Mouse (Mus musculus) megakaryocyte progenitor cell, adult 5-6 weeks (primary cell): ENCODE results near the gene Olfr1221. TPM values are rescaled to one million over a fixed set of nuclear protein-coding genes. Genes with fewer than 3 reads are reported as not detected.
A peak's percentile ranks its signal among the peaks of the same experiment; 100 is the strongest.
"Not testable (repeated sequence)": the region's sequence is repeated elsewhere in the genome, so short reads cannot be mapped to it uniquely, and the experiment has no call there.

Experiments
- ATAC-seq: replicated peaks from 2 replicates; pipeline ENCODE4 v1.8.0; 2016; ENCODE audit warnings: mild to moderate bottlenecking, moderate TSS enrichment, inconsistent platforms; ENCODE audit not compliant: poor library complexity
- total RNA-seq, 2 experiments: library from RNA; stranded (forward) in 1 of 2; stranded (reverse) in 1 of 2; fragments of 157-497, 149-512 nt in 1 of 2; fragments of 200-1000 nt in 1 of 2; gene quantifications; 2 replicates each; pipeline versions ENCODE4 v1.2.3 to v1.2.4; 2015 to 2017

Olfr1221 gene
- total RNA-seq (2015): not detected in 2 replicates
- not detected in 2 replicates for total RNA-seq (2017)

DNA sequence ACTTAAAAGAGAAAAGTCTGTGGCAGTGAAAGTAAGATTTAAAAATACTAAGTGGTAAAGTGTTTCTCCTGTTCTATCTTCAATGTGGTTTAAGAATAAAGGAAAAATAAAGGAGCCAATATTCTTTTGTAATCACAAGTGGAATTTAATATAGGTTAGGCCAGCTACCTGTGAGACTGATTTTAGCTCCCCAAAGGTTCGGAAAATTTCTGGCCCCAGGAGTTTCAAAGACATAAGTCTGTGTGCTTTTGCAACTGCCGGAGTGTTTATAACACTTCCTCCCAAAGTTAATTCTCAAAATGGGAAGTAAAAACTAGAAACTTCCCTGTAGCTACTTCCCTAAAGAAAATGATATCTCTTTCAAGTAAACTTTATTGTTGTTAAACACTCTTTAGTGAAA lies at the start of gene Olfr1221:
Gene Olfr1221, minus strand, starts transcription at position 101 of the 400 bp plus-strand sequence.
- peak; percentile 31; the same call in 1 of the 2 replicates for ATAC-seq

DNA sequence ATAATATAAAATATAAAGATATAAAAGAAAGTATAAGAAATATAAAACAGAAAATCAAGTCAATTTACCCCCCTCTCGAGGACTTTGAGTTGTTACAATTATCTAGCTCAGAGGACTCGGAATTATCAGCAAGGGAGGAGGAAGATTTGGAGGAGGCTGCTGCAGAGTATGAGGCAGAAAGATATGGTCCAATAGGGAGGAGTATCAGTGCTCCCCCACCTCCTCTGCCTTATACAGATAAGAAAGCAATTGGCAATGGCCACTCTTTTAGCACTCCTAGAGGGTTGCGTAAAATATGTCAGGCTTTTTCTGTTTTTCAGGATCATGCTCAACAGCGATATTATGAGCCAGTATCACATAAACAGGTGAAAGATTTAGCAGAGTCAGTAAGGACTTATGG lies 47.6 kb upstream of the Olfr1221 start:
- ATAC-seq: not testable (repeated sequence)

DNA sequence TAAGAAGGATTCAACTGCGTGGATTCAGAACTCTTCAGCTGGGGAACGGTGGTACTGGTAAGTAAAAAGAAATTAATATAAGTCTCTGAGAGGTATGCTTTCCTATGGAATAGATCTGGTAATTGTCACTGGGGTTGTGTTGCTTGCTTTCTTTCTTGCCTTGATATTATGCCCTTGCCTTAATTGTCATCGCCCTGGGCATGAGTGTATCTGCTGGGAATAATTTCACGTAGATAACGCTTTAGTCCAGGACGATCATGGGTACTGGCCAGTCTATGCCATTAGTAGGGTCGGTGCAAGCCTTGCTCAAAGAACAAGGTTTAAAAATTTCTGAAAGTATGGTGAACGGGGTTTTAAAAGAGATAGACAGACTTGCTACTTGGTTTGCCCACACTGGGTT lies 46.9 kb upstream of the Olfr1221 start, which contains the start of gene Olfr1224-ps1:
Gene Olfr1224-ps1, minus strand, starts transcription at position 101 of the 400 bp plus-strand sequence.
- not testable (repeated sequence) for ATAC-seq

DNA sequence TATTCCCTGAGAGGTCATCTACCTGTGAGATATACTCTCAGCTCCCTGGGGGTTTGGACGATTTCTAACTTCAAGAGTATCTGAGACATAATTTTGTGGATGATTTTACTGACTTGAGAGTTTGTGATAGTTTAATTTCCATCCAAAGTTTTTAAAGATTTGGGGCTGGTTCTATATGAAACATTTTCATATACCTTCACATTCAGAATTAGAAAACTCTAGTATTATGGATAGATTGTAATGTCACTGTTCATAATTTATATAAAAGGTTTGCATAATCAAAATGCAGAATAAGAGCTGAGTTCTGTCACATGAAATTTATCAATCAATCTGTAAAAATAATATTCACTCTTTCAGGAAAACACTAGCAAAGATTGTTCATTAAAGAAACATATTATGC lies 34.4 kb upstream of the Olfr1221 start, which contains the start of gene Olfr1223:
Gene Olfr1223, minus strand, starts transcription at position 101 of the 400 bp plus-strand sequence.
- ATAC-seq: no peak

DNA sequence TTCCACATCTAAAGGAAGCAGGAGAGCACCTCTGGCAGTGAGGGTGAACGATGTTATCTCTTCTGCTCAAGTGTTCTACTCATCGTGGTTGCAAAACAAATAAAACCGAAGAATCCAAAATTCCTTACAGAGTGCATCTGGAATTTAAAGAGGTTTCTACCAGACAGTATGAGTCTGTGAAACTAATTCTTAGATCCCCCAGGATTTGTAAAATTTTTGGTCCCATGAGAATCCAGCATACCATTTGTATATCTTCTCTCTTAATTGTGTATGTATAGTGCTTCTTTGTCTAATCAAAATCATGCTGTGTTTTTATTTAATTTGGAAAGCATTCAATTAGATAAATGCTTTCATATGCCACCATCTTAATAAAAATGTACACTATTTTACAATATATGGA lies 15.9 kb upstream of the Olfr1221 start, which contains the start of gene Olfr1222:
Gene Olfr1222, minus strand, starts transcription at position 101 of the 400 bp plus-strand sequence.
- no peak for ATAC-seq

DNA sequence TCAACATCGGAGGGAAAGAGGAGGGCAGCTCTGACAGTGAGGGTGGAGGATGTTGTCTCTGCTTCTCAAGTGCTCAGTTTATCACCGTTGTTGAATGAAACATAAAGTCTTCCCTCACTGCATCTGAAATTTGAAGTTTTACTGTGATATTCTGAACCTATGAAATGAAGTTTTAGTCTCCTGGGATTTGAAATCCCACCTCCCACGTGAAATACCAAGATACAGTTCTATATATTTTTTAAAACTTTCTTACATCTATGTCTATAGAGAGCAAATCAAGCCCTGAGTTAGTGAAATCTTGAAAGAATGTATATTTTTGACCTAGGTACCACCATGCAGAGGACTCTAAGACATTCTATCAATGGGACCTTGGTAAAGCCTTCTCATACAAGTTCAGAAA lies 10.3 kb downstream of the Olfr1221 start, which contains the start of gene Olfr1220:
Gene Olfr1220, minus strand, starts transcription at position 101 of the 400 bp plus-strand sequence.
- no peak for ATAC-seq

DNA sequence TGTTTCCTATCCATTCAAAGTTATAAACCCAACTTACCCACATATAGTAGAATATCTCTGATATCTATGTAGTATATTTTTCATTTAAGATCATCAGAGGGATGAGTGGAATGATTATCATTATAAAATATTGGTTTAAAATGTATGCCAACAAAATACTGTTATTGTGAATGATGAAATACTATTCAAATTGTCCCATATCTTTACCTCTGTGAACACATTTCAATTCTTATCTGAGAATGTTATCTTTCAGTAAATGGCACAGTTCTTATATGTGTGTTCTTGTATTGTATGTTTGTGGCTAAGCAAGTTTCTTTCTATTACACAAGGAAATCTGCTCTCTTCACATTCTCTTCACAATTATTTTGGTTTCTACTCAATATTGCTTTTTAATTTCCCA lies 11.4 kb downstream of the Olfr1221 start:
- ATAC-seq: no peak

DNA sequence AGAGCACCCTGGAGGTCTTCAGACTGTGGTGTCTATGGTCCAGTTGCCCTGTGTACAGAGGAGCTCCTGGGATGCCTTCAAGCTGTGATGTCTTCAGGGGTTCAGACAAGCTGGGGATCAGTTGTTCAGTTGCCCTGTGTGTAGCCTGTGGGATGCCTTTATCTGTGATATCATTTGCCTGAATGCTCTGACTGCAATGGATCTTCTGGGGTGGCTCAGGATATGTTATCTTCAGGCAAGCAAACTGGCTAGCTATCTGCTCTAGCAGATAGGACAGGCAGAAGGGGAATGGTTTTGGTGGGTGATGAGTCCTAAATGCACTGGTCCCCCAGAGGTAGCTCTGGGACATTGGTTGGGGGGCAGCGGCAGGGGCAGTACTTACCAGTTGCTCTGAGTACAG lies 23.2 kb downstream of the Olfr1221 start:
- no peak for ATAC-seq

DNA sequence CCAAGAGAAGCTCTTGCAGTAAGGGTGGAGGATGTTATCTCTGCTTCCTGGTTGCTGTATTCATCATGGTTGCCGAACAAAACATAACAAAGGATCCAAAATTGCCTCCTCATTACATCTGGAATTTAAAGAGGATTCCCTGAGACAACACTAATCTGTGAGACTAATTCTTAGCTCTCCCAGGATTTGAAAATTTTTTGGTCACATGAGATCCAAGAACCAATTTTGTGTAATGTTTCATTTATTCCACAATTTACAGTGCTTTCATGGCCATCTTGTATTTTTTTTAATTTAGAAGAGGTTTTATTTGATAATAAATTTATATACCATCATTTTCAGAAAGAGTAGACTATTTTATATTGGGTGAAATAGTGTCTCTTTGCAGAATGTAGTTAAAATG lies 33.7 kb downstream of the Olfr1221 start, which contains the start of gene Olfr1219:
Gene Olfr1219, minus strand, starts transcription at position 101 of the 400 bp plus-strand sequence.
- ATAC-seq: no peak

DNA sequence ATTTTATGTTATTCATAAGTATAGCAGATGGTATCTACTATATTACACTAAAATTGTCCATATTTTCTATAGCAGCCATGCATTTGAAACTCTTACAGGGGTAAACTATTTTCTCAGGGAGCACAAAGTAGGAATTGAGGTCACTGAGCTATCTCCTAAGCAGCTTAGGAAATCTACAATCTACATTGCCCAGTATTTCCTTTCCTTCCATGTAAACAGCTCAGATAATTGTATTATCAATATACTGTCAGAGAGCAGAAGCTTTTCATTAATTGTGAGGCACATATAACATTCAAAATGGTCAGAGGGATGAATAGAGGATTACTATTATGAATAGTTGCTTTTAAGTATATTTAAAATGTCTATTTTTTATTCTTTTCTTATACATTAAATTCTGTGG lies 35.6 kb downstream of the Olfr1221 start:
- ATAC-seq: no peak

DNA sequence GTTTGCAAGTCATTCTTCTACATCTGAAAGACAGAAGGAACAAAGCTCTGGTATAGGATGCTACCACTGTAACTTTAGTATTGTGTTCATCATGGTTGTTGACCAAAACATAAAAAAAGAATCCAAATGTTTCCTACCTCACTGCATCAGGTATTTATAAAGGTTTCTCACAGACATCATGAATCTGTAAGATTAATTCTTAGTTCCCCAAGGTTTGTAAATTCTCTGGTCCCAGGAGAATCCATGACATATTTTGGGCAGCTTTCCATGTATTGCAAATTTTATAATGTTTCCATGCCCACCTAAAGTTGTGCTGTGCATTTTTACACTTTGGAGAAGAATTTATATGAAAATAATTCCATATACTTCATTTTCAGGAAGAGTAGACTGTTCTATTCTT lies 56.0 kb downstream of the Olfr1221 start, which contains the start of gene Olfr1218:
Gene Olfr1218, minus strand, starts transcription at position 101 of the 400 bp plus-strand sequence.
- ATAC-seq: no peak

Other genes with a start within 250 kb of the Olfr1221 start
- gene Olfr1208, start 215.0 kb downstream of the Olfr1221 start, total RNA-seq (2015): not detected in 2 replicates
- not detected in 2 replicates for gene Olfr1208, start 215.0 kb downstream of the Olfr1221 start, total RNA-seq (2017)
- gene Olfr1209, start 202.1 kb downstream of the Olfr1221 start, total RNA-seq (2015): not detected in 2 replicates
- gene Olfr1209, start 202.1 kb downstream of the Olfr1221 start, total RNA-seq (2017): not detected in 2 replicates
- gene Olfr1211, start 179.2 kb downstream of the Olfr1221 start, total RNA-seq (2015): not detected in 2 replicates
- not detected in 2 replicates for gene Olfr1211, start 179.2 kb downstream of the Olfr1221 start, total RNA-seq (2017)
- not detected in 2 replicates for gene Olfr1212, start 163.3 kb downstream of the Olfr1221 start, total RNA-seq (2015)
- gene Olfr1212, start 163.3 kb downstream of the Olfr1221 start, total RNA-seq (2017): not detected in 2 replicates
- gene Gm13762, start 137.0 kb downstream of the Olfr1221 start, total RNA-seq (2015): not detected in 2 replicates
- not detected in 2 replicates for gene Gm13762, start 137.0 kb downstream of the Olfr1221 start, total RNA-seq (2017)
- not detected in 2 replicates for gene Olfr1214, start 124.6 kb downstream of the Olfr1221 start, total RNA-seq (2015)
- gene Olfr1214, start 124.6 kb downstream of the Olfr1221 start, total RNA-seq (2017): not detected in 2 replicates
- not detected in 2 replicates for gene Olfr1215, start 110.3 kb downstream of the Olfr1221 start, total RNA-seq (2015)
- not detected in 2 replicates for gene Olfr1215, start 110.3 kb downstream of the Olfr1221 start, total RNA-seq (2017)
- not detected in 2 replicates for gene Olfr1216, start 98.9 kb downstream of the Olfr1221 start, total RNA-seq (2015)
- gene Olfr1216, start 98.9 kb downstream of the Olfr1221 start, total RNA-seq (2017): not detected in 2 replicates
- not detected in 2 replicates for gene Olfr1217, start 85.2 kb downstream of the Olfr1221 start, total RNA-seq (2015)
- not detected in 2 replicates for gene Olfr1217, start 85.2 kb downstream of the Olfr1221 start, total RNA-seq (2017)
- gene Olfr1218, start 56.1 kb downstream of the Olfr1221 start, total RNA-seq (2015): not detected in 2 replicates
- gene Olfr1218, start 56.1 kb downstream of the Olfr1221 start, total RNA-seq (2017): not detected in 2 replicates
- gene Olfr1219, start 33.8 kb downstream of the Olfr1221 start, total RNA-seq (2015): not detected in 2 replicates
- gene Olfr1219, start 33.8 kb downstream of the Olfr1221 start, total RNA-seq (2017): not detected in 2 replicates
- gene Olfr1220, start 10.4 kb downstream of the Olfr1221 start, total RNA-seq (2015): not detected in 2 replicates
- not detected in 2 replicates for gene Olfr1220, start 10.4 kb downstream of the Olfr1221 start, total RNA-seq (2017)
- gene Olfr1222, start 15.8 kb upstream of the Olfr1221 start, total RNA-seq (2015): not detected in 2 replicates
- not detected in 2 replicates for gene Olfr1222, start 15.8 kb upstream of the Olfr1221 start, total RNA-seq (2017)
- gene Olfr1223, start 34.3 kb upstream of the Olfr1221 start, total RNA-seq (2015): not detected in 2 replicates
- gene Olfr1223, start 34.3 kb upstream of the Olfr1221 start, total RNA-seq (2017): not detected in 2 replicates
- not detected in 2 replicates for gene Olfr1224-ps1, start 46.8 kb upstream of the Olfr1221 start, total RNA-seq (2015)
- gene Olfr1224-ps1, start 46.8 kb upstream of the Olfr1221 start, total RNA-seq (2017): not detected in 2 replicates
- not detected in 2 replicates for gene Olfr1225, start 57.4 kb upstream of the Olfr1221 start, total RNA-seq (2015)
- gene Olfr1225, start 57.4 kb upstream of the Olfr1221 start, total RNA-seq (2017): not detected in 2 replicates
- gene Olfr1226, start 82.8 kb upstream of the Olfr1221 start, total RNA-seq (2015): not detected in 2 replicates
- not detected in 2 replicates for gene Olfr1226, start 82.8 kb upstream of the Olfr1221 start, total RNA-seq (2017)
- not detected in 2 replicates for gene Olfr1228, start 136.8 kb upstream of the Olfr1221 start, total RNA-seq (2015)
- not detected in 2 replicates for gene Olfr1228, start 136.8 kb upstream of the Olfr1221 start, total RNA-seq (2017)
- gene Olfr1229, start 170.7 kb upstream of the Olfr1221 start, total RNA-seq (2015): not detected in 2 replicates
- not detected in 2 replicates for gene Olfr1229, start 170.7 kb upstream of the Olfr1221 start, total RNA-seq (2017)
- gene Olfr1230, start 180.0 kb upstream of the Olfr1221 start, total RNA-seq (2015): not detected in 2 replicates
- not detected in 2 replicates for gene Olfr1230, start 180.0 kb upstream of the Olfr1221 start, total RNA-seq (2017)
- not detected in 2 replicates for gene Olfr1231, start 189.8 kb upstream of the Olfr1221 start, total RNA-seq (2015)
- gene Olfr1231, start 189.8 kb upstream of the Olfr1221 start, total RNA-seq (2017): not detected in 2 replicates
- not detected in 2 replicates for gene Olfr1232, start 212.4 kb upstream of the Olfr1221 start, total RNA-seq (2015)
- not detected in 2 replicates for gene Olfr1232, start 212.4 kb upstream of the Olfr1221 start, total RNA-seq (2017)
- not detected in 2 replicates for gene Olfr1233, start 225.1 kb upstream of the Olfr1221 start, total RNA-seq (2015)
- gene Olfr1233, start 225.1 kb upstream of the Olfr1221 start, total RNA-seq (2017): not detected in 2 replicates
- not detected in 2 replicates for gene Olfr1234, start 247.6 kb upstream of the Olfr1221 start, total RNA-seq (2015)
- gene Olfr1234, start 247.6 kb upstream of the Olfr1221 start, total RNA-seq (2017): not detected in 2 replicates